In genomic region chr13:51170215-51170614, GRCm38 (mm10) we compare ENCODE assay signal across 9 mouse cellular contexts. TPM values are rescaled to one million over a fixed set of nuclear protein-coding genes. Genes with fewer than 3 reads are reported as not detected.
DNase-seq lines count a peak whose midpoint lies in the region; ATAC-seq and TF ChIP-seq lines count a peak whose summit lies in the region.
"Had no signal": no experiment of that assay in that cellular context is flagged by ENCODE, and none has a peak within 500 bp of the region (broad histone marks: within the 10 kb centered on the region; RNA-seq: fewer than 3 reads in every experiment).

No protein-coding gene starts in this region.

- no peaks in the 10 kb centered on the region; the same call in 1 of the 2 replicates for H3K4me1 ChIP-seq in liver, embryonic 11.5 days (replicated peaks; ENCODE audit: control insufficient read depth, insufficient read depth, low read length)
- H3K4me1 ChIP-seq in liver, embryonic 15.5 days (replicated peaks): peaks cover 12% of the 10 kb centered on the region
- peaks cover 7% of the 10 kb centered on the region for H3K4me1 ChIP-seq in stomach, embryonic 15.5 days
- no peaks in the 10 kb centered on the region; the same call in 1 of the 2 replicates for H3K4me1 ChIP-seq in cerebellum, adult 2 months (ENCODE audit: control insufficient read depth, insufficient read depth, low read length)

- TF ChIP-seq POLR2A in cerebellum, adult 2 months (IDR thresholded peaks at IDR 0.05; ENCODE audit: borderline replicate concordance, insufficient read depth, low read length): no peak

- intact Hi-C loops in heart, postnatal 14 days (cut with DNase I): loop anchor here (5.0 kb wide), 2 partner anchors 203 to 223 kb away; no protein-coding TSS in a partner anchor

- H3K27ac ChIP-seq in liver, embryonic 11.5 days (ENCODE audit: low read depth, low read length): no peak overlapping the region
- H3K27ac ChIP-seq in liver, embryonic 15.5 days (replicated peaks): no peak overlapping the region
- no peak overlapping the region for H3K27ac ChIP-seq in stomach, embryonic 15.5 days
- H3K27ac ChIP-seq in cerebellum, adult 2 months (ENCODE audit: insufficient read depth, low read length): no peak overlapping the region

- WGBS in liver, embryonic 11.5 days: 22% methylated on average over 11 of the region's 11 CpGs
- WGBS in liver, embryonic 15.5 days (ENCODE audit: insufficient replicate concordance): 24% methylated on average over 11 of the region's 11 CpGs
- WGBS in stomach, embryonic 15.5 days: 35% methylated on average over 11 of the region's 11 CpGs
- WGBS in cerebellum, adult 2 months: 43% methylated on average over 11 of the region's 11 CpGs

- TF ChIP-seq CTCF in cerebellum, adult 2 months (IDR thresholded peaks at IDR 0.05; ENCODE audit: borderline replicate concordance, insufficient read depth, low read depth, low read length): no peak

- H3K36me3 ChIP-seq in liver, embryonic 11.5 days (ENCODE audit: control insufficient read depth, insufficient read depth, low read length): no peaks in the 10 kb centered on the region
- no peaks in the 10 kb centered on the region for H3K36me3 ChIP-seq in liver, embryonic 15.5 days (replicated peaks)
- no peaks in the 10 kb centered on the region for H3K36me3 ChIP-seq in stomach, embryonic 15.5 days

- peak overlapping the region; percentile 48 for H3K4me3 ChIP-seq in liver, embryonic 11.5 days (ENCODE audit: low read depth, low read length)
- peak overlapping the region; percentile 44; the same call in 1 of the 2 replicates for H3K4me3 ChIP-seq in liver, embryonic 15.5 days (replicated peaks)
- H3K4me3 ChIP-seq in stomach, embryonic 15.5 days (replicated peaks): peak overlapping the region; percentile 48
- no peak overlapping the region for H3K4me3 ChIP-seq in cerebellum, adult 2 months (replicated peaks; ENCODE audit: insufficient read depth, low read depth, low read length)

- peak overlapping the region; percentile 94 for H3K4me2 ChIP-seq in liver, embryonic 11.5 days
- peak overlapping the region; percentile 69 for H3K4me2 ChIP-seq in liver, embryonic 15.5 days
- peak overlapping the region; percentile 99 for H3K4me2 ChIP-seq in stomach, embryonic 15.5 days

- no peak for ATAC-seq in liver, embryonic 11.5 days (replicated peaks; ENCODE audit: low FRiP score)
- no peak for ATAC-seq in liver, embryonic 15.5 days (ENCODE audit: insufficient read depth)
- ATAC-seq in stomach, embryonic 15.5 days (ENCODE audit: insufficient read depth, low FRiP score, low read depth): no peak

- no peak for DNase-seq in liver, embryonic 11.5 days (ENCODE audit: low spot score)
- DNase-seq in liver: no peak
- peak; percentile 26 to 27 for DNase-seq in heart, postnatal 14 days
- DNase-seq in cerebellum, adult 2 months: no peak
- no peak for DNase-seq in spleen, postnatal 10 days (ENCODE audit: low spot score in 2 of 2)
- no peak for DNase-seq in c-Kit-positive CD71-positive TER-119-positive erythroid progenitor cells, embryonic 14.5 days (ENCODE audit: low spot score)
- DNase-seq: cerebellum, adult 11 months had no signal

- H3K27me3 ChIP-seq in liver, embryonic 11.5 days (replicated peaks; ENCODE audit: control insufficient read depth, insufficient read depth, low read length): peaks cover 23% of the 10 kb centered on the region
- peaks cover 45% of the 10 kb centered on the region for H3K27me3 ChIP-seq in liver, embryonic 15.5 days
- H3K27me3 ChIP-seq in stomach, embryonic 15.5 days (replicated peaks): peaks cover 23% of the 10 kb centered on the region
- no peaks in the 10 kb centered on the region for H3K27me3 ChIP-seq in cerebellum, adult 2 months (ENCODE audit: control insufficient read depth, insufficient read depth, low read length)

- no peak overlapping the region for H3K9ac ChIP-seq in liver, embryonic 11.5 days (ENCODE audit: low read depth, low read length)
- H3K9ac ChIP-seq in liver, embryonic 15.5 days: no peak overlapping the region
- no peak overlapping the region for H3K9ac ChIP-seq in stomach, embryonic 15.5 days

- H3K9me3 ChIP-seq in liver, embryonic 11.5 days (ENCODE audit: control insufficient read depth, low read length): 0 out of 2 replicates have a peak, but pooled peaks cover 3% of the 10 kb centered on the region
- no peaks in the 10 kb centered on the region for H3K9me3 ChIP-seq in liver, embryonic 15.5 days (replicated peaks)
- no peaks in the 10 kb centered on the region for H3K9me3 ChIP-seq in stomach, embryonic 15.5 days

RNA-seq across cellular contexts. Expression of gene Nxnl2, which starts 0.6 kb away (rescaled TPM):
- 0.27 and 0.43 TPM in 2 replicates for polyA plus RNA-seq in liver, embryonic 11.5 days (2014; fragmentation: Nextera tagmentation; extraction: Ambion mirVana)
- total RNA-seq in heart, postnatal 14 days (2021): 1 to 10 TPM; 1.1 to 1.4 TPM
- 0.10 and 0.12 TPM in 2 replicates for polyA plus RNA-seq in liver, embryonic 15.5 days (2015; fragmentation: Nextera tagmentation; extraction: Ambion mirVana)
- 1.5 and 1.6 TPM in 2 replicates for polyA plus RNA-seq in stomach, embryonic 15.5 days (2015; fragmentation: Nextera tagmentation; extraction: Ambion mirVana)
- 0.25 and 0.43 TPM in 2 replicates for polyA plus RNA-seq in cerebellum, adult 2 months (2012; rRNA removed)

Comparison
In these comparisons a context has a peak if more than half of its experiments do, and no peak if none do; other contexts are left out.
1. DNase-seq: peak in heart, postnatal 14 days (2 of 2); none in liver, embryonic 11.5 days (single experiment), liver (single experiment), cerebellum, adult 2 months (0 of 2), spleen, postnatal 10 days (0 of 2) and c-Kit-positive CD71-positive TER-119-positive erythroid progenitor cells, embryonic 14.5 days (single experiment).
2. Peak in every context shown above with its lines, with median percentiles within 50 percentile points of each other: H3K4me2 ChIP-seq.